Mouse (Mus musculus) c-Kit-positive CD71-positive TER-119-negative erythroid progenitor cells, embryonic 14.5 days (primary cell): Measurements from ENCODE around the gene 4933415A04Rik.
A peak's percentile ranks its signal among the peaks of the same experiment; 100 is the strongest.

ENCODE experiments used
- DNase-seq: peaks from one replicate; pipeline ENCODE4 v3.0.0-alpha.2; 2013; ENCODE audit warnings: low read depth

4933415A04Rik gene

GRCm38 (mm10) chr11:43586324-43587090, at the start of gene 4933415A04Rik:
Gene 4933415A04Rik (plus strand): TSS chr11:43587040.
- DNase-seq = peak; percentile 28

GRCm38 (mm10) chr11:43537074-43537473, 49.8 kb upstream of the 4933415A04Rik start:
- no peak for DNase-seq

DNA sequence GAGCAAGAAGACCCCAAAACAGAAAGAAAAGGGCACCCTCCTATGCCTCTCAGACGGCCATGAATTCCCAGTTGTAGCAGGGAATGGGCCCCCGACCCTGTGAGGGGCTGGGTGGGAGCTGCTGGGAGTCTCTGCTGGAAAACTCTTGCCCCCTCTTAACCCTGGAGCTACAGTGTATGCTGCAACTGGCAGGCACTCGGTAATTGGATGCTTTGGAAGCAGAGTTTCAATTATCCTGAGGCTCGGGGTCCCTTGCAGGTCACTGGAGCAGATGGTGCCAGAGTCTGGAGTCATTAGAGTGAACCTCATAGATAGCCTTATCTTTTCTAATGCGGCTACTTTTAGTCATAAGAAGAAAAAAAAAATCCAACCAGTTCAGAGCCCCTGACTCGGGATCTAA, 47.0 kb upstream of the 4933415A04Rik start:
- no peak for DNase-seq

DNA sequence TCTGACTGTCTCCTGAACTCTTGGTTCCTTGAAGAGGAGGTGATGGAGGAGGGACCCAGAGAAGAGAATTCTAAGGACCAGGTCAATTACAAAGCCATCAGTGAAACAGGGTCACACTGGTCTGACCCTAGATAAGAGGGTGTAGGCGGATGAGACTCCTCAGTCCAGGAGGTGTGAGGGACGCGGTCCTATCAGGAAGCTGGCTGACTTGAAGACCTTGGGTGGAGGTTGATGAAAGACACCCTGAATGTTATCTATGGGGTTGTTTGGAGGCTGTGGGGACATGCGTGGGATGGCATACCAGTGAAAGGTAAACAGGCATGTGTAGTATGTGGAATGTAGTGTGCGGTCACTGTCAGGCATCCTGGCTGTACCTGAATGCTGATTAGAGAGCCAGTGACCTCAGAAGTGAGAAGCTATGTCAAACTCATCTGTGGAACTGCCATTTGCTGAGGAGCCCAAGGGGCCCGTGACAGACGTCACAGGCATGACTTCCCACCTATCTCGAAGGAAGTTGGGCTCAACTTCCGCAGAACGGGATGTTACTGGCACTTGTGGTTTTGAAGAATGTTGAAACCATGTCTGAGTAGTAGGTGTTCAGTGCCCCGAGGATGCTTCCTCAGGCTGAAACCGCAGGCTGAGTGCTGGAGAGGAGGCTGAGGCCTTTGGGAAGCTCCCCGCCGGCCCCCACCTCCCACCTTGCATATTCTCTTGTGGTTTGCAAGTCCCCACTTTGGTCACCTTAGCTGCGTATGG, 43.0 kb upstream of the 4933415A04Rik start:
- no peak for DNase-seq

DNA sequence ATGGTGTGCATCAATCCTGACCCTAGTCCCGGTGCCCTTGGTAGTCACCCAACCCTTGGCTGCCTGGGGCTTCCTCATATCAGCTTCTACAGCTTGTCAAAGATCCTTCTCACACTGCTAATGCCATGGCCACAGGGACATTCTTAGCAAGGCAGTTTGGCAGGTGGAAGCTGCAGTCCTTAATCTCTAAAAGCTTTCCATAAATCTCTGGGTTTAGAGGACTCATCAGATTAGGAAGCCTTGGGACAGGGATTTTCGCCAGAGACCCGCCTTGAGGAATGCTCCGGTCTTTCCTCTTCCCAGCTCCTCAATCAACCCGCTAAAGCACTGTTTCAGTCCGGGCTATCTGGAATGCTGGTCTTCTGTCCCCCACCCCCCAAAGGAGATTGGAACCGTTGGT, 42.0 kb upstream of the 4933415A04Rik start:
- no peak for DNase-seq

DNA sequence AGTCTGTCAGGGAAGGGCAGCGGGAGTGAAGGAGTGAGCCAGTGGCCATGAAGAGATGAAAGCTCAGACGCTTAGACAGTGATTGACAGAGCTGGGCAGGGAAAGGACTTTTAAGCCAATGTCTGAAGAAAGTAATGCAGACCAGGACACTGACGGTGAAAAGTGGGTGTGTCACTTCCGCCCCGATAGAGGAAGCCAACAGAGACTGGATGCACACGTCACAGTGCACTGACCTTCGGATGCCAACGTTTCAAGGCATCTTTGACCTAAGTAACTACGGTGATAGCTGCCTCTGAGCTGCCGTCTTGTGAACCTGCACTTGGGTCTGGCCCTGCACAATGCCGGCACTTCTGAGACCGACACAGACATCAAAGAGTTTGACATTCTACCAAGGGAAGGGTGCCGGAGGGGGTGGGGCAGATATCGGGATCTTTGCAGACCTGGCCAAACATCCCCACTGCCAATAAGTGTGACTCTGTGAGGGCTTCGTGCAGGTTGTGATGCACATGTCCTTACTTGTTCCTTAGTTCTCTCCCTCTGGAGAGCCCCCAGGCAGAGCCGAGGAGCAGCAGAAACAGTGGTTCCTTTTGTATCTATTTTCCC, 40.9 kb upstream of the 4933415A04Rik start:
- no peak for DNase-seq

DNA sequence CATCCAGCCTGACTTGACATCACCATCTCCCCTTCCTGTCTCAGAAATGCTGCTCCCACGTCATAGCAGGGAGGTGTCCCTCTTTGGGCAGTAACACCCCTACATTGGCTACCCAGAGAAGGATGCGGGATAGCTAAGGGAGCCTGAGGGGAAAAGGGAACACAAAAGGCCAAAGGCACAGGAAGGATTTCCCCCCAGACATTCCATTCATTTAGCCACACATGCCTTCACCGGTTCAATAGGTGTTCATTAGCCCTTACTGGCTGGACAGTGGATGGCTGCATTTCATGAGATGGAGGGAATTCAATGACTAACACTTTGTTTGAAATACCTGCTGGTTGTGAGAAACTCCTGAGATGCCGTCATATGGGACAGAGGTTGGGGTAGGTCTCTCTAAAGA, 40.2 kb upstream of the 4933415A04Rik start:
- DNase-seq = no peak

- DNase-seq = no peak
These were observed 38.7 kb upstream of the 4933415A04Rik start for GRCm38 (mm10) chr11:43548148-43548547.

DNA sequence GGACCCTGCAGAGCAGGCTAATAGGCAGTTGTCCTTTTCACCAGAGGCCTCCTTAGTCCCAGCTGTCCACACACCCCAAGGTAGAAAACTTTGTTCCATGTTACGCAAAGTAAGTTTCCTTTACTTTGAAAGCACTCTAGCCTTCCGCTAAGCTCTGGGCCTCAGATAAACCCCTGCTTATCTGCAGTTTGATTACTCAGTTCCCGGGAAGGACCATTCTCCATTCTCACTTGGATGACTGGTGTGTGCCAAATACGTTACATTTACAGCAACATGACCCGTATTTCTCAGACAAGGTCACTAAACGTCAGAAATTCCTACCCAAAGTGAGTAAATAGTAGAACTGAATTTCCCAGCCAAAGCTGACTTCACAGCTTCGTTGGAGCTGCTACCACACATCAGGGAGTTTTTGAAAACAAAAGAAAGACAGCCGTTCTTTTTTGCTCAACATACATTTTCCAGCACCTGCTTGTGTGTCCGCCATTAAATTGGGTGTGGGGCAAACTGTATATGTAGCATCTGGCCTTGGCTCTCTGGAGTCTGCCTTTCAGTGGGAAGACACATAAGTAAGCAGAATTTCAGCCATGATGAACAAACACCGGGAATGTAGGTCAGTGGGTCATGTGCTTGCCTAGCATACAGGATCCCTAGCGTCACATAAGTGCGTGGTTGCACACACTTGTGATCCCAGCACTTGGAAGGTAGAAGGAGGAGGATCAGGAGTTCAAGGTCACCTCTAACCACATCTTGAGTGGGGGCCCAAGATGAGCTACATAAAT, 38.0 kb upstream of the 4933415A04Rik start:
- no peak for DNase-seq

DNA sequence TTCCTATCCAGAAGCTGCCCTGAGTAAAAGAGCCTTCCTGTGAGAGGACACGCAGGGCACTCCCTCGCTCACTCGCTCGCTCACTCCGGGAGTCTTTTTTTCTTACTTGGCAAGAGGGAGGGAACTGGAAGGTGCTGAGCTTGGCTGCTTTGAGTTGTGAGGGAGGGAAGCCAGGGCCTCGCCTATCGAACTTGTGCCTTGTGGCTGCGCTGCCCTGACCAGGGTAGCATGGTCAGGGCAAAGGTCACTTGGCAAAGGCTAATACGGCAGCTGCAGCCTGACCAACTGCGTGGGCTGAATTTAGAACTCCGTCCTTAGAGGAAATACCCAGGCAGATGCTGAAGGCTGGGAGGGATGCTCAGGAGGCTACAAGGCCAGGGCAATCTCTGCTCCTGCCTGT, 37.1 kb upstream of the 4933415A04Rik start:
- no peak for DNase-seq

- no peak for DNase-seq
These were observed 35.1 kb upstream of the 4933415A04Rik start for GRCm38 (mm10) chr11:43551756-43552155.

- no peak for DNase-seq
These were observed 34.2 kb upstream of the 4933415A04Rik start for GRCm38 (mm10) chr11:43552675-43553074.

- DNase-seq = no peak
These were observed 30.3 kb upstream of the 4933415A04Rik start for GRCm38 (mm10) chr11:43556538-43556937.

DNA sequence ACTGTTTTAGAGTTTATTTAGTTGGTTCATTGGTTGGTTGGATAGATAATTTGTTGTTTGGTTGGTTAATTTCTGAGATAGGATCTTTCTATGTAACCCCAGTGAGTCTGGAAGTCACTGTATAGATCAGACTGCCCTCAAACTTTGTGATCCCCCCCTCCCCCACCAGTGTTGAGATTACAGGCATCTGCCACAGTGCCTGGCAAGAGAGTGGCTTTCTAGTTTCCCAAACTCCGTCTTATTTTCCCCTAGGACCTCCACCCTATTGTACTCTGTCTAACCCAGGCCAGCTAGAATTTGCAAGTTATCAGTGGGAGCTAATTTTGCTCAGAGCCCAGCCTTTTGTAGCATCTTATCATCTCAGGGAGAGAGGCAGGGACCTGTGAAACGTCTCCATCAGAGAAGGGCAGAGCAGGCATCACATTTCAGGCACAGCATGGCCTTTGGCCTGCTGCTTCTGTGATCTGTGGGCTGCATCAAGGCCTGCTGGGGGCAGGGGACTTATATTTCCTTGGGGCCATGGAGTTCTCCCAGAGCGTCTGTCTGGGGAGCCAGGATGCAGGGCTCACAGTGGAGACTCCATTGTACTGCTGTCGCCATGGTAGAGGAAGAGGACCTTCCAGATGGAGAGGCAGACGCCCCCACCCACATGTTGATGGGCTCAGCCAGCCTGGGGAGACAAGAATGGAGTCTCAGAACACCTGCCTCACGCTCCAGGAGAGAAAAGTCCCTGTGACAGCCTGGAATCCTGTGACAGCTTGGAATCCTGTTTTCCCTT, 27.1 kb upstream of the 4933415A04Rik start:
- DNase-seq = no peak

GRCm38 (mm10) chr11:43563654-43564244, 23.1 kb upstream of the 4933415A04Rik start:
- no peak for DNase-seq

DNA sequence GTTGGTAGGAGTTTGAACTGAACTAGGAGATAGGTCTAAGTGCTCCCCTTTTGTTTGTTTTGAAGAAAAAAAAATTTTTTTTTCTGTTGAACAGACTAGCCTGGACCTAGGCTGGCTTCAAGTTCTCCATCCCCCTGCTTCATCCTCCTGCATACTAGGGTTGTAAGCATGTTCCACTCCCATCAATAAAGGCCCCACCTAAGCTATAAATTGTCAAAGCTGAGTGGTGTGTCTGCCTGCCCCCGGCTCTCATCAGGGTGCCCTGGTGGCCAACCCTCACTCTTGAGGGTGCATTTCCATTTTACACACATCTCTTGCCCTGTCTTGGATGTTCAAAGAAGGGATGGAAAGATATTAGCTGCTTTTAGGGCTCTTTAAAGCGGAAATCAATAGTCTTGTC, 21.4 kb upstream of the 4933415A04Rik start:
- no peak for DNase-seq

DNA sequence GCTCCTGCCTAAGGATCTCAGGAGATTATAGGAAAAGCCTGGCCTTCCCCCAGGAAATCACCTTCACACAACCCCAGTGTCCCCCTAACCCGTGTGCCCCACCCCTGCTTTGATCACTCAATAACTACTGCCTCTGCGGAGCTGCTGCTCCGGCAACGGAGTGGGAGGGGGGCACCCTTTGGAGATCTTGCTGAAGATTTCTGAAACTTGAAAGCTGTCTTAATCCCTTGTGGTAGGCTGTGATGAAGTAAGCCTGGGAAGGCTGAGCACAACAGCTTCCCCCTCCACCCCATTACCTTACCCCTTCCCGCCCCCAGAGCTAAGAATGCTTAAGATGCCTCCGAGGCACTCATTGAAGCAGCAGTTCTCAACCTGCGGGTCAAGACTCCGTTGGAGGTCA, 21.0 kb upstream of the 4933415A04Rik start:
- DNase-seq = no peak

DNA sequence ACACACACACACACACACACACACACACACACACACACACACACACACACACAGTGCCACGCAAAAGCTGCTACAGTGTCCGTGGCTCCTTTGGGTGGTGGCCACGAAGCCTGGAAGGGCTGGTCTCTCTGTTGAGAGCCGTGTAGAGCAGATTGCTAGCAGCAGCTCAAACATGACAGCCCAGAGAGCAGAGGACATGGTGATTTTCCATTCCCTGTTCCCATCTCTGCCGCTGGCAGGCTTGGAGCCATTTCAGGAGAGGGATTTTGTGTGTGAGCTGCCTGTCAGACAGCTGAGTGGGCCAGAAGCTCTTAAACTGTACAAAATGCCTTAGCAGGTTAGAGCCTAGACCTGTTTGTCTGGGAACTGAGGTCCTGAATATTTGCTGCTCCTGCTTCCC, 20.1 kb upstream of the 4933415A04Rik start:
- DNase-seq = no peak

DNA sequence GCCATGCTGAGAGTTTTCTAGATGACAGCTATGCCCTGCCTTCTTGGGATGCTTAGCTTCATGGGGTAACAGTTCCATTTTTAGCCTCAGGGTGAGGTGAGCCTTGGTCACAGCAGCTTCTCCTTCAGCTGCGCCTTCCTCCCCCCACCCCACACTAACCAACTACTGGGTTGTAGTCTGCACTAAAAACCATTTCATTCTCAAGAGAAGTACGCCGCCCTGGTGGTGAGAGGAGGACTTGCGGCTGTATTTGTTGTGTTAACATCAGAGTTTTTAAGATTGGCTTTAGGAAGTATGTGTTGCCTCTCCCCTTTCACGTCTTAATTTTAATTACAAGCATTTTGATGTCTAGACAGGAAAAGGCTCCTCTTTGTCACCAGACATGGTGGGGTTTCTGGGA, 18.6 kb upstream of the 4933415A04Rik start:
- DNase-seq = peak; percentile 17

DNA sequence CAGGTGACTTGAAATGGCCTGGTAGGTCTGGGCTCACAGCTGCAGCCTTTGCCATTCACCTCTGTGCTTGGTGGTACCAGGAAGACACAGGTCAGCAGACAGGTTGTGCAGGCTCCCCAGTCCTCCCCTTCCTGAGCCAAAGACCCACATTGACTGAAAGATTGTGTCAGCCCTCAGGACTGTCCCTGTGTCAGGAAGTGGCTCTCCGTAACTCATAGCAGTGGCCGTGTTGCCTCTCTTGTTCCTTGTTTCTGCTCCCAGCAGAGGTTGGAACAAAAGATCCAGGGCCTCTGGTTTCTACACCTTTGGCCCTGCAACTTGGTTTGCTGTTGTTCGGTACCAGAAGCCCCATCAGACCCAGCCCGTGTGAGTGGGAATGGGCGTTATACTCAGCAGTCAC, 17.7 kb upstream of the 4933415A04Rik start:
- no peak for DNase-seq

GRCm38 (mm10) chr11:43569595-43569994, 17.2 kb upstream of the 4933415A04Rik start:
- no peak for DNase-seq
